Mouse (Mus musculus): ENCODE data around the gene Fzd4.

Gene Fzd4

DNA sequence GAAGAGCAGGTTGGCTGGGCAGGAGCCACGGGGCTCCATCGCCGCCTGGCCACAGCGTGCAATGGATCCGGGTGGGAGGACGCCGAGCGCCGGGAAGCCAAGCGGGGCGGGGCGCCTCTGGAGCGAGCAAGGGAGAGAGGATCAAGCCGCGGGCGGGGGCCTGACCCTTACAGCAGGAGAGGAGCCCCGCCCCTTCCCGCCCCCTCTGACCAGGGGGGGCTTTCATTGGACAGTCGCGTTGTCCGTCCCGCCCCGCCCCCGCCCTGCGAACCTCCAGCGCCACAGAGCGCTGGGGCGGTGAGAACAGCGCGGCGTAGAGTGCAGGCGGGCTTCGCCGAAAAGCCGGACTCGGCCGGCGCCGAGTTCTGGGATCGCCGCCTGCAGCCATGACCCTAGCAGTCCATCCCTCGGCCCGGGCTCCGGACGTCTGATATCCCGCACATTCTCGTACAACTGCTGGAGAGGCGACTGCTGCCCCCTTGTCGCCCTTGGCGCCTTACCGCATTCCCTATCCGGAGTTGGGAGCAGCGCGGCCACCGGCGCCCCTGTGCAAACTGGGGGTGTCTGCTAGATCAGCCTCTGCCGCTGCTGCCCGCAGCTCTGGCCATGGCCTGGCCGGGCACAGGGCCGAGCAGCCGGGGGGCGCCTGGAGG, at the start of gene Fzd4, which contains the start of gene Tmem135:
Fzd4 (plus strand) TSS at position 275 of the 653 bp plus-strand sequence.
Tmem135 (minus strand) TSS at position 142 of the 653 bp plus-strand sequence.
- DNase-seq: peak; percentile 75

GRCm38 (mm10) chr7:89355519-89356255, 48.5 kb upstream of the Fzd4 start:
- DNase-seq: no peak

DNA sequence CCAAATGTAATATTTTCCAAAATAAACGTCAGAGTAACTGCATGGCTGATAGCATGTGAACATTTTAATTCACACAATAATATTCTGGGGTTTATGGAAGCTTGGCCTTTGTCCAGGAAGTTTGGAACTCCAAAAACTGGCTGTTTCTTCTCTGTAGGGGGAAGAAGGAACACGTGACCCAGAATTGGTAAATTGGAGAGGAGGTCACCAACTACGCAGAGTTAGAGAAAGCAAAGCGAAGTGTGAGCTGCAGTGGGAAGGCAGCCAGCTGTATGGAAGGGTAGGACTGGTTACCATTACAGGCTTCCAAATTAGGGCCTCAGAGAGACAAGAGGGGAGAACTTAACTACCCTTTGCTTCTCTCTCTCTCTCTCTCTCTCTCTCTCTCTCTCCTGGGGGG, 47.8 kb upstream of the Fzd4 start:
- DNase-seq: no peak

DNA sequence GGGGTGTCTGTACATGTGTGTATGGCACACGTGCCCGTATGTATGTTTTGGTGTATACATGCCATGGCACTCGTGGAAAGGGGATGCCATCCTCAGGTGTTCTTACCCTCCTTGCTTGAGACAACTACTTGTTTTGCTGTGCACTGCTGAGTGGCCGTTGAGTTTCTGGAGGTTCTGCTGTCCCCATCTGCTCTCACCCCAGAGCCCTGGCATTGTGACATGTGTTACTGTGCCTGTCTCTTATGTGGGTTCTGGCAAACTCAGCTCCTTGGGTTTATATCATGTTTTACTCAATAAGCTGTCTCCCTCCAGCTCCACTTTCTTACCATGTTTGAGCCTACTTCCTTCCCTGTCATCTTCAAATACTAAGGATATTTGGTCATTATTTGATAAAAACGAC, 40.2 kb upstream of the Fzd4 start:
- DNase-seq: no peak

DNA sequence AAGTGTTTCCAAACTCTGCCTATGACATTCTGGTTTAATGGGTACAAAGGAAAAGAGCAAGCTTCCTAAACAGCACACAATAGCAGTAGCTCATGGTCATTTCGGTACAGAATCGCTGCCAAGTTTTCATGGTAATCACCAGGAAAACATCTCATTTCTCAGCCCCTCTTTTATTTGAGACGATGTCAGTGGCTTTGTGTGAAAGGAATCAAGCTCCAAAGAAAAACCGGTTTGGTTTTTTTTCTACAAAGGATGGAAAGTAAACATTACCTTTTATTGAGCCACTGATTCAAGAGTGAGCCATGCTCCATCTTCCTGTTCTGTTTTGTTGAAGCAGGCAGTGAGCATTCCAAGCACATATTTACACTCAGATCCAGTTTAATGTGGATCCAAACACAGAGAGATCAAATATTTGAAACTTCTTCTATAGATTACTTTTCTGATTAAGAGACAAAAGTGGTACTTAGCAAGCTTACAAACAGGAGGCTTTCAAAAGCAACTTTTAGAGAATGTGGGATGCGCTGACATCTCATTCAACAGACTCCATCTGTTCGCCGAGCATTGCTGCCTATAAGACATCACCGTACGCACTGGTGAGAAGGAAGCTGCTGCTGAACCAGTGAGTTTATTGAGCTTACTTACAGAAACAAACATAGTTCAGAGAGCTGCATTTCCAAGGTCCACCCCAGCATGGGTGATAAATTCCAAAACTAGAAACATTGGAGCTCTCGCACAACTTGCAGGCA, 38.8 kb upstream of the Fzd4 start:
- DNase-seq: no peak

GRCm38 (mm10) chr7:89367643-89368042, 36.5 kb upstream of the Fzd4 start:
- DNase-seq: no peak

DNA sequence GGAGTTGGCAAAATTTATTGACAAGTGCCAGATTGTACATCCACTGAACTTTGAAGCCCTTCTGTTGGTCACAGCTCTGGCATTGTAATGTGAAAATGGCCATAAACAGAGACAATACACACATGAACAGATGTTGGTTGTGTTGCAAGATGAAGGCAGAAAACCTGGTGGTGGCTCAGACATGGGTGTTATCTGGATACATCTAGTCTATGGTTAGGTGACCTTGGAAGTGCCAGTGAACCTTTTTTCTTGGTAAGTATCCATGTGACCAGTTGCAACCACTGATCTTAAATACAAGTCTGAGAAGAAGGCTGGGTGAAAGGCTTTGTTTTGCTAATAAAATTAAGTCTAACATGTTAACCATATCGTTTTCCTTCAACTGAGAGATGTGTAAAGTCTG, 34.1 kb upstream of the Fzd4 start:
- no peak for DNase-seq

DNA sequence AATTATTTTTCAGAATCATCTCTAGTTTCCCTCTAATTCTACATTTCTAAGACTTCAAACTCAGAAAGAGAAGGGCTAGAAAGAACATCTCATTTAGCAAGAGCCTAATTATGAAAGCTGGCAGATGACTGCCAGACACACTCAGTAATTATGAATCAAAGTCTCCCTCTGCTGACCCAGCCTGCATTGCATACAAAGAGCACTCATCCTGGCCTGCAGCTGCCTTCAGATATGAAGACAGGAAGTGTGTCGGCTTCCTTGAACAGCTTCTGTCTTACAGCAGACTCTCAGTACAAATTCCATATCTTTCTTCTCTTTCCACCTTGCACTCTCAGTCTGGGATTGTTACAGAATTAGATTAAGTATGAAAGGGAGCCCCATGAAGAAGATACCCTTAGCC, 33.2 kb upstream of the Fzd4 start:
- DNase-seq: peak; percentile 12

DNA sequence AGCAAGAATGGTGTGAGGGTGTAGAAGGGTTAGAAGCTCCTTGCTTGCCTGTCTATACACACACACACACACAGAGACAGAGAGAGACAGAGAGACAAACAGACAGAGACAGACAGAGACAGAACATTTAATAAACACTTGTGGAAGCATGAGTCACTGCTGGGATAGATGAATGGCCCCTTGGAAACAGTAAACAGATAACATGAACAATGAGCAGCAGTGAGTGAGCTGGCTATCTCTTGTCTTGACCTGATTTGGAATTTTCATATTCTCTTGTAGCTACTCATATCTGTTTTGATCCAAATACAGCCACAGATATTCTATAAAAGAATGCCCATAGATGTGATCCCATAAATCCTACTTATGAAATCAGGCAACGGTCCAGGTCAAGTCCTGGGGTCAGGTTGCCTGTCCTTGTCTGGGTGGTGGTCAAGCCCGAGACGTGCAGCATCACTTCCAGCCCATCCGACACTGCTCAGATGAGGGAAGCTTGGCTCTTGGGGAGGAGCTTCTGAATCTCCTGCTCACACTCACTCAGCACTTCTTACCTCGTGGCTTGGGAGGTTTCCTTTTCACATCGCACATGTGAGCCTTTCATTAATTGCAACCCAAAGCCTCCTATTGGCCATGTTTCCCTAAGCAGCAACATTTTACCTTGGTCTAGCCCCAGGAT, 32.4 kb upstream of the Fzd4 start:
- no peak for DNase-seq

DNA sequence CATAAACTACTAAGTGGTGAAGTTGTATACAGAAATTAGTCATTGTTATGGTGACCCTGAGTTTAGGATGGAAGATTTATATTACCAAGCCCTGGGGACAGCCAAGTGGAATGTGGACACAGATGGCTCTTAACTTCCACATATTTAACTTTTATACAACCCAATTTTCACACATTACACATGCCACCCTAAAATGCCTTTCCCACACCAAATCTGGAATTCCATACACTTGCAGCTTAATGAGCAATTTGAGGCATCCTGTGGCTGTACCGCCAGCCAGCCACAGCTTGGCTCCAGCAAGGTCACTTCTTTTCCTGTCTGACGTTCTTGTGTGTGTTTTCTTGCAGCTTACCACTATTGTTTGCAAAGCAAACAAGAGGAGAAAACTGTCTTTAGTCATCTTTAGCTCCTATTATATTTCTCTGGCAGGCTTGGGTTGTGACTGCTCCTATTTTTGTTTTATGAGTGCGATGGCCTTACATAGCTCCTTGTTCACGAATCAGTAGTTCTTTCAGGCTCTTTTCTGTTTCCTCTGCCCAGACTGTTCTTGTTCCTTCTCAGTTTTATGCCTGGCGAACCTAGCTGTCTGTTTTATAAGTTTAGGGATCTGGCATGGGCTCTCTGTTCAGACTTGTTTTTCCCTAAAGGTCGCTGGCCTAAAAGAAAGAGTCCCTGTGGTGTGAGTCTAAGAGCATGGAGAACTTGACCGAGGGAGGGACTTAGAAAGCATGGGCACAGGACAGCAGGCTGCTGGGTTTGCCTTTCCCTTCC, 23.0 kb upstream of the Fzd4 start:
- DNase-seq: no peak

DNA sequence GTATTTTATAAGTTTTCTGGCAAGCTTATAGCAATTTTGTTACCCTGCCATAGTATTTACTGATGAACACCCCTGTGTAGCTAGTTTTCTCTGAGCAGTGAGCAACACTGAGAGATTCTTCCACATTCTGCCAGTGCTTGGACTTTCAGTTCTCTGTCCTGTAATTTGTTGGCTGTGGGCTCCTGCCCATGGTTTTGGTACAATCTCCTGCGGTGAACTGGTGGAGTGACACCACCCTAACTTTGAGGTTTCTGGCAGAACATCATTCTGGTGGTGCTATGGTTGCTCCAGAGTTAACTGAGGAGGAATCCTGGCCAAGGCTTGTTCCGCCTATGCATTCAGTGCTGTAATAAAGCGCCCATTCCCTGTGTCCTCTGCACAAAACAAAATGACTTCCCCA, 21.3 kb upstream of the Fzd4 start:
- DNase-seq: no peak

DNA sequence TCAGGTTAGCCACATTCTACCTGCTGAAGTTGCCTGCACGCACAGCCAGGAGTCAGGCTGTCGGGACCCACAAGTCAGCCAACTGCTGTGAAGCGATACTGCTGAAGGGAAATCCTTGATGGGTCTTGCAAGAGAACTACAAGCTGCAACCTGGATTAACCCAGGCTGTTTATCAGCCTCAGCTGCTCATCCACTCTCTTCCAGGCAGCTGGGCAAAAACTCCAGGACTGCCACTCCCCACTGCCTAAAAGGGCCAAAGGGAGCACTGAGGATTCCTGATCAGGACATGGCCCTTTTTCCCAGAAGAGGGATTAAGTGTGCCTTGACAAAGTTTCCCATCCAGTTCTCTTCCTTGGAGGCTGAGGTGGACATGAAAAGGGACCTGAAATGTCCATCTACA, 15.2 kb upstream of the Fzd4 start:
- no peak for DNase-seq

DNA sequence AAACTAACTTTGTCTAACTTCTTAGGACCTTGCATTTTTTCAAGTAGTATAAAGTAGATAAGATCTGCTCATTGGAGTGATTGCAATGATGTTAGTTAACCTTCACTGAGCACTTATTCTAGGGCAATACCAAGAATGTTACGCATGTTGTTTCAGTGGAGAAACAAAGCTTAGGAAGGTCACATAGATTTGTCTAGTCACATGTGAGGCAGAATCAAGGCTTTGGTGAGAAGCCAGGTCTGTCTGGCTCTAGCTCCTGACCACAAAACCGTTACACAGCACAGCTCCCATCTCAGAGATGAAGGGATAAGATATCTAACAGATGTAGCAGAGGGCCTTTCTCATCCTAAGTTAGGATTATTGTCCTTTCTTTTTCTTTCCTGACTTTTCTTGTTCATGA, 13.5 kb upstream of the Fzd4 start:
- no peak for DNase-seq

DNA sequence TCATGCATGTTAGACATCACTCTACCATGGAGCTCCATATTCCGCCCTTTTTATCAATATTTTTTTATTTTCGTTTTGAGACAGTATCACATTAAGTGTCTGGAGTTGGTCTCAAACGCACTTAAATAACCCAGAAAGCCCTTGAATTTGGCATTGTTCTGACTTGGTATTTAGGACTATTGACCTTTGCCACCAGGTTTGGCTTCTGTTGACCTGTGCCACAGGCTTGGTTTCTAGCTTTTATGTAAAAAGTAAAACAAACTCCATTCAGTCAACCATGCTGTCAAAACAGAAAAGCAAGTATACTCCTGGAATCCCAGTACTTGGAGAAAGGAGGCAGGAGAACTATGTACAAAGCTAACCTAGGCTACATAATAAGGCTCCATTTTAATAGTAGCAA, 12.9 kb upstream of the Fzd4 start:
- DNase-seq: no peak

DNA sequence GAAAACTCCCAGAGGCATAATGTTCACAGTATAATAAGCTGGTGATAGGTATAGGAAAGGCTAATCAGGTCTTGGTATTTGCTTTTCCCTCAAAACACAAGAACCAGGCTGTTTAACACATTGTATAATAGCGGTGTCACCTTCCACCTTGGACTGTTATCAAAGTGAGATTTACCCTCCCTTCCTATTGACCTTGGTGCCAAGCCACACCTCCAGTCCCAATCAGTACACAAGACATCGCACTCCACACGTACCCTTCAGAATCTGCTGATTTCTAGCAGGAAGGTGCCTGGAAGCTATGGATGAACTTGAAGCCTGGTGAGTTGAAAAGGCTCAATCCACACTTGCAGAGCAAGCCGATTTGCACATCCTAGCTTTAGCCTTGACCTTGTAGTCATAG, 12.3 kb upstream of the Fzd4 start:
- no peak for DNase-seq

- DNase-seq: no peak
These were observed 11.8 kb upstream of the Fzd4 start for GRCm38 (mm10) chr7:89392388-89392787.

DNA sequence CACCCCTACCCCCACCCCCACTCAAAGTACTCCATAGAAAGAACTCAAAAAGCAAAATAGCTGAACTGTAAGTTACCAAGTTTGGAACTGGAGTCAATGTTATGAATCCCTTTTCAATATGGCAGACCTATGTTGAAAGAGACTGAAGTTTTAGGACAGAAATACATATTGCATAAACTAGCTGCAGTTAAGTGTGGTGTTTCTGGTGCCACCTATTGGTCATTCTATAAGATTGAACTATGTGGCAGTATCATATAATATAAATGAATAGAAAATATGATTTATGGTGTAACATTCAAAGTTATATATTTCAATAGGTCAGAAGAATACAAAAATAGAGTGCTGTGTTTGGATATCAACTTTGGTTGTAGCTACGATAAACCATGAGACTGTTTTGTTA, 11.3 kb upstream of the Fzd4 start:
- no peak for DNase-seq

GRCm38 (mm10) chr7:89395399-89395798, 8.8 kb upstream of the Fzd4 start:
- DNase-seq: no peak

GRCm38 (mm10) chr7:89396386-89396785, 7.8 kb upstream of the Fzd4 start:
- no peak for DNase-seq

DNA sequence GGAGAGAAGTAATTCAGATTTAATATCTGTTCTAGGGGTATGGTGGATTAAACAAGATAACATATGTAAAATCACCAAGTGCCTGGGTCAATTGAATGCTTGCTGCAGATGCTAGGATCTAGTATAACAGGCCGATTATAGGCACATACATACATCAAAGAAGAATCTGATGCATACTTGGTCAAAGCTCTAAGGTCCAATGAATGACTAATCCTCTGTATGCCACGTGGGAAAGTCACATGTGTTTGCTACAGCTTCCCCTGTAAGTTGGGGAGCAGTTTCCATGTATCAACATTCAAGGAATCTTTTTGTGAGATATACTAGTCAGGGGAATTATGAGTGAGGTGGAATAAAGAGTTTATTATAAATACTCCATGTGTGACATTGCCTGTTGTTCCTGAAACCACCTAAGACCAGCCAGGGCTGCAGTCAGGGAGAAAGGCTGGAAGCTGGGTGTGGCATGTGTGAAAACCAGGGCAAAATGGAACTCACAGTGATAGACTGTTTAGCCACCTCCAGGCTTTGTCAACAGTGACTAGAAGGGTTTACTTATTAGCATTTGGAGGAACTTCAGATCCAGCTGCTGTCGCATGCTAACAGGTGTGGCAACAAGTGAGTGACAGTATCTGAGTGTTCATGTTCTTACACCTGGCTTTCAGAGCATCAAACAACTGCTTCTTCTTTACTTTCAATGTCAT, 6.2 kb upstream of the Fzd4 start:
- DNase-seq: no peak

DNA sequence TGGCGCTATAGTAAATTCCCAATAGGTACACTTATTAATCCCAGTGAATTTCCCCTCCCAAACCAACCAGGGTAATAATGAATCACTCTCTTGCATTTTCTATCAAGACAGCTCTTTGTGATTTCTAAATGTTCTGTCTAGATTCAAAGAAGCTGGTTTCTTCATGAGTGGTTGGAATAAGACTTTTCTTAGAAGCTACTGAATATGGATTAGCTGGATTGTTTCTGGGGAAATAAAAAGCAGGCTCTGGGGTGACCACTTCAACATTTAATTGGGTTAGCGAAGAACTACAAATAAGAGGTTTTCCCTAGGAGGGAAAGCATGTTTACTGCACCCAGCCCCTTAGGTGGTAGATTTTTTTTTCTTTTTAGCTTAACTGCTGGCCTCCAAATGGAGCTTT, 3.4 kb upstream of the Fzd4 start:
- DNase-seq: no peak

Data from thymus, postnatal 4 days (tissue).